In the genomic region with DNA sequence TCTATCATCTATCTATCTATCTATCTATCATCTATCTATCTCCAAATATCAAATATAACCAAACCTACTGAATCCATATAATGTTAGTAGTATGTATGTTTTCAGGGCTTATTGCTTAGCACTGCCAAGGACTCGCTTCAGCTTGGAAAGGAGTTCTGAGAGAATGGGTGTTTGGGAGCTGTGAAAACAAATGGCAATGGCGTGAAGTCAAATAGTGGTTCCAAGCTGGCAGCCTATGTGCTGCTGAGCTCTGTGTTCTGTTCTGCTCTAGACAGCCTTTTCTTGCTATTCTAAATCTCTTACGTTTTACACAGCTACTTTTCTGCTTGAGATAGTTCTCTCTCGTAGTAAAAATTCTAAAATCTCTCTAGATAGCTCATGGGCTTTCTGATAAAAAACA, we compare ENCODE assay signal across 25 mouse cellular contexts.
DNase-seq lines count a peak whose midpoint lies in the region; ATAC-seq lines count a peak whose summit lies in the region.
"Had no signal": no experiment of that assay in that cellular context is flagged by ENCODE, and none has a peak within 500 bp of the region (broad histone marks: within the 10 kb centered on the region; RNA-seq: fewer than 3 reads in every experiment).

No protein-coding gene starts in this region.

- H3K9ac ChIP-seq in intestine, embryonic 15.5 days, result no peak overlapping the region
- H3K9ac ChIP-seq: embryonic facial prominence, embryonic 15.5 days; kidney, embryonic 15.5 days; liver, embryonic 13.5 days; midbrain, embryonic 13.5 days; neural tube, embryonic 12.5 days had no signal

- DNase-seq in cerebellum, postnatal 10 days, result peak; percentile 10 to 26
- DNase-seq in cerebellum, adult 11 months, result no peak
- peak; percentile 0 for DNase-seq in left cerebral cortex, adult 11 months (ENCODE audit: low spot score)
- no peak for DNase-seq in left cerebral cortex, postnatal 4 days
- peak; percentile 47 to 65 for DNase-seq in right cerebral cortex, postnatal 10 days (ENCODE audit: low spot score in 2 of 2)
- DNase-seq in right cerebral cortex, postnatal 25 days, result no peak
- DNase-seq in heart, postnatal 14 days, result no peak
- DNase-seq: adrenal gland, adult 8-10 months; cerebellum, adult 9-10 months; gastrocnemius, postnatal 10 days; kidney, postnatal 36 days; liver, embryonic 13.5 days; lung, adult 2 months; retina, postnatal 1 day; thymus, adult 2 months had no signal

- intact Hi-C loops in left cerebral cortex, postnatal 4 days (cut with DNase I), result no loop called here
- intact Hi-C loops in heart, postnatal 14 days (cut with DNase I), result no loop called here

- no peaks in the 10 kb centered on the region for H3K36me3 ChIP-seq in intestine, embryonic 15.5 days
- H3K36me3 ChIP-seq: embryonic facial prominence, embryonic 15.5 days; kidney, embryonic 15.5 days; liver, embryonic 13.5 days; midbrain, embryonic 13.5 days; neural tube, embryonic 12.5 days had no signal

- 64% methylated on average over 4 of the region's 4 CpGs for WGBS in intestine, embryonic 15.5 days

- no peak for ATAC-seq in intestine, embryonic 15.5 days
- ATAC-seq: activated CD4-positive, CD25-positive, alpha-beta regulatory T cell, adult 4 months; hindbrain, postnatal 0 days; intestine, postnatal 0 days; midbrain, embryonic 13.5 days had no signal

- H3K27ac ChIP-seq in intestine, embryonic 15.5 days, result no peak overlapping the region
- H3K27ac ChIP-seq: embryonic facial prominence, embryonic 15.5 days; hindbrain, postnatal 0 days; kidney, embryonic 15.5 days; liver, embryonic 13.5 days; midbrain, embryonic 13.5 days; neural tube, embryonic 12.5 days had no signal

- no peaks in the 10 kb centered on the region for H3K4me1 ChIP-seq in intestine, embryonic 15.5 days (replicated peaks)
- H3K4me1 ChIP-seq: embryonic facial prominence, embryonic 15.5 days; kidney, embryonic 15.5 days; liver, embryonic 13.5 days; megakaryocyte, embryonic 14.5 days; midbrain, embryonic 13.5 days; neural tube, embryonic 12.5 days had no signal

- H3K9me3 ChIP-seq in intestine, embryonic 15.5 days, result no peaks in the 10 kb centered on the region
- H3K9me3 ChIP-seq: embryonic facial prominence, embryonic 15.5 days; kidney, embryonic 15.5 days; liver, embryonic 13.5 days; midbrain, embryonic 13.5 days; neural tube, embryonic 12.5 days had no signal

- no peaks in the 10 kb centered on the region for H3K27me3 ChIP-seq in intestine, embryonic 15.5 days (replicated peaks)
- H3K27me3 ChIP-seq: embryonic facial prominence, embryonic 15.5 days; kidney, embryonic 15.5 days; liver, embryonic 13.5 days; megakaryocyte, embryonic 14.5 days; midbrain, embryonic 13.5 days; neural tube, embryonic 12.5 days had no signal

- no peak overlapping the region for H3K4me3 ChIP-seq in intestine, embryonic 15.5 days (replicated peaks)
- H3K4me3 ChIP-seq: embryonic facial prominence, embryonic 15.5 days; kidney, embryonic 15.5 days; liver, embryonic 13.5 days; megakaryocyte, embryonic 14.5 days; midbrain, embryonic 13.5 days; neural tube, embryonic 12.5 days had no signal

- H3K4me2 ChIP-seq in intestine, embryonic 15.5 days (replicated peaks), result no peak overlapping the region
- H3K4me2 ChIP-seq: embryonic facial prominence, embryonic 15.5 days; heart, embryonic 11.5 days; kidney, embryonic 15.5 days; liver, embryonic 13.5 days; midbrain, embryonic 13.5 days; neural tube, embryonic 12.5 days had no signal

Comparison
In these comparisons a context has a peak if more than half of its experiments do, and no peak if none do; other contexts are left out.
1. DNase-seq: peak in cerebellum, postnatal 10 days (2 of 2), left cerebral cortex, adult 11 months (single experiment) and right cerebral cortex, postnatal 10 days (2 of 2); none in cerebellum, adult 11 months (single experiment), left cerebral cortex, postnatal 4 days (single experiment), right cerebral cortex, postnatal 25 days (single experiment) and heart, postnatal 14 days (0 of 2).